Mouse (Mus musculus) urinary bladder, postnatal 36 days (tissue): ENCODE measurements around the gene Treml1.
A peak's percentile ranks its signal among the peaks of the same experiment; 100 is the strongest.

Experiments
- DNase-seq, 2 experiments: peaks; one replicate each; pipeline ENCODE4 v3.0.0; 2022; ENCODE audit warnings: low spot score in 2 of 2, mixed read lengths in 1 of 2

Gene Treml1

DNA sequence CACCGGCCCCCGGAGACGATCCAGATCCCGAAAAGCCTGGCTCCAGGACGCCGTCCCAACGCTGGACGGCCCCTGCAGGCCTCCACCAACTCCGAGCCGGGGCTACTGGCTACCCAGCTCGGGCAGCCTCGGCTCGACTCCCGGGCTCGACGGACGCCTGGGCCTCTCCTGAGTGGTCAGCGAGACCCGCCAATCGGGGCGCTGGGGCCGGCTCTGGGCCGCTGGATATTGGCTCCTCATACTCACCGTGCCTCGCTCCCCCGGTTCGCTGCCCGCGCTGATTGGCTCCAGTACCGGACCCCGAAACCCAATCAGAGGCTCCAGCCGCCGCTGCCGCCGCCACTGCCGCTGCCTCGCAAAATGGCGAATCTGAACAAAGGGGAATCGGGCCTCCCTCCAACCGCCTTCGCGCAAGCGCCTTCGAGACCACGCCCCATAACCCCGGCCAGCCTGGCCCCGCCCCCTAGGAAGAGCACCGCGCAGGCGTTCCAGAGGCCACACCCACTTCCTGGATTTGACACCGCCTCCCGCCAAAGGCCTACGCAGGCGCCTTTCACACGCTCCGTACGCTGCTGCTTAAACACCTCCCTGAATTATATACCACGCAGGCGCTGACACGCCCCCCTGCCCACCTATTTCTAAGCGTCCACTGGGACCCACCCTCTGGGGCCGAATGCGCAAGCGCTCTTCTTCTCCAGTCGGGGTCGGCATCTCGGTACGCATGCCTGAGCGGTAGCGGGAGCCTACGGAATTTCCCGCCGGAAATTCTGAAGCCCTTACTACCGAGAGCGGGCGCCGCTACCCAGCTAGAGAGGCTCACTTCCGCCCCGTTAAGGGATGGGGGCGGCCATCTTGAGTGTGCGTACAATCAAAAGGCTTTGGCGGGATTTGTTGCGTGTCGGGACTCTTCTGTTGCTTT, 49.9 kb downstream of the Treml1 start, which contains the start of the genes Nfya and Oard1:
TSS of gene Nfya (minus strand) at position 527 of the 919 bp plus-strand sequence.
TSS of gene Oard1 (plus strand) at position 635 of the 919 bp plus-strand sequence.
- peak; percentile 100 for DNase-seq

DNA sequence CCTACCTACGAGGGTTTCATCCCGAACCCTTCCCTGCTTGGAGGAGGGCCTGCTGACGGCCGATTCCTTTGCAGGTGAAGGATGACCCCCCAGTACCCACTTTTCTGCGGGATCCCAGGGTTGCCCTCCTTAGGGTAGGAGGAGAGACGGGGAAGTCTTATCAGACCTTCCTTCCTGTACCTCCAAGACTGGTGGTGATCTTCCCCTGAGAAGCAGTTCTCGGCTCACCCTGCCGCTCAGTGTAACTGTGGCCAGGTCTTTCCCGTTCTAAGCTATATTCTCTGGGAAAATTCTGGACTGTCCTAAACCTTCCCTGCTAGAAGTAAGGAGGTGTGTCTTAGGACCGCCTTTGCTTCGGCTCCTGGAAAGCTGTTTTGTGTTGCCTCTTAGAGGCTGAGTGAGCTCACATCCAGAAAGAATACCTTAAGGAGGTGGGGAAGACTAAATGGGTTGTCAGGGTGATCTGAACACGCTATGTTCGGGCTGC, 50.6 kb downstream of the Treml1 start:
- DNase-seq: no peak

DNA sequence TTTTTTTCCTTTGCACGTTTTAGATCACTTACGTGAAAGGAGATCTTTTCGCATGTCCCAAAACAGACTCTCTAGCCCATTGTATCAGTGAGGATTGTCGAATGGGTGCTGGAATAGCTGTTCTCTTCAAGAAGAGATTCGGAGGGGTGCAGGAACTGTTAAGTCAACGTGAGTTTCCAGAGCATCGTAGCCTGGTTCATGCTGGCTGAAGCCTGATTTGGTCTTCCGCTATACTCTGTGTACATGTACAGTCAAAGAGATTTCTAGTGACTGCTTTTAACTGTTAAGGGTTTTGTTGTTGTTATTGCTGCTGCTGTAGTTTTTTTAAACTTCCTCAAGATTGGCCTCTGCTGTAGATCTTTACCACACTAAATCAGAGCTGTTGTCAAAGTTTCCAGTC, 51.5 kb downstream of the Treml1 start:
- no peak for DNase-seq

DNA sequence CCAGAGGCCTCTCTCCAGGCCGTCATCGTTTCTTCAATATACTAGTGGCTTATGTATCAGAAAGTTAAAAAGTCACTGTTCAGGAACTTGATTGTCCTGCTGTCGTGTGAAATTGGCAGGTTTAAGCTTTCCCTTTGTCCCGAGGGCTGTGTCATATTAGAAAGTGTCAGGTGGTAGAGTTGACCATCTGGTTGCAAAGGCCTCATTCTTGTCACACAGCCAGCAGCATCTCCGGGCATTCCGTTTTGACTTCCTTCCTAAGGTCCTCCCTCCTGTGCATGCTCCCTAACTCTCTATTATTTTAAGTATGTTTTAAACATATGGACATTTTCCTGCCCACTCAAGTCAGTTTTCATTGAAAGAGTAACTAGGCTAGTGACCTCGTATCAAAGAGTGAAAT, 56.3 kb downstream of the Treml1 start:
- DNase-seq: no peak
